Comparison of ENCODE assay signal across 27 mouse cellular contexts in the genomic region with DNA sequence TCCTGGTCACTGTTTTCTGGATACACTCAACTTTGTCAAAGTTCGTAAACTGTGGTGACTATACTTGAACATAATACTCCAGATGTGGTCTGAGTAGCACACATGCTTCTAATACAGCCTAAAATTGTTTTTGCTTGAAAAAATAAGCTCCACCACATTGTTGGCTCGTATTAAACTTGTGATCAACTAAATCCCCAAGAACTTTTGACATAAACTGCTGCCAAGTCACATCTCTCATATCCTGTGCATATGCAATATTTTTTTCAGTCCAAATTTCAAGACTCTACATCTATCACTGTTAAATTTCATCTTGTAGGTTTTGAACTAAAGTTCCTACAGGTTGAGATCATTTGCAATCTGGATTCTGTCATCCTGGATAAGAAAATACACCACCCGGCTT.
DNase-seq lines count a peak whose midpoint lies in the region; ATAC-seq and TF ChIP-seq lines count a peak whose summit lies in the region.
"Had no signal": no experiment of that assay in that cellular context is flagged by ENCODE, and none has a peak within 500 bp of the region (broad histone marks: within the 10 kb centered on the region; RNA-seq: fewer than 3 reads in every experiment).

No protein-coding gene starts in this region.

- H3K4me2 ChIP-seq in embryonic facial prominence, embryonic 11.5 days (ENCODE audit: low read depth, low read length) = no peak overlapping the region
- H3K4me2 ChIP-seq in limb, embryonic 14.5 days (replicated peaks; ENCODE audit: low read depth, low read length, severe bottlenecking) = no peak overlapping the region
- no peak overlapping the region for H3K4me2 ChIP-seq in stomach, embryonic 16.5 days (ENCODE audit: low read depth, low read length)
- no peak overlapping the region for H3K4me2 ChIP-seq in stomach, postnatal 0 days (replicated peaks; ENCODE audit: low read depth)
- H3K4me2 ChIP-seq: embryonic facial prominence, embryonic 12.5 days; embryonic facial prominence, embryonic 15.5 days; forebrain, embryonic 13.5 days; forebrain, embryonic 15.5 days had no signal

- peak; percentile 50 for DNase-seq in embryonic facial prominence, embryonic 11.5 days (ENCODE audit: low spot score)
- no peak for DNase-seq in embryonic facial prominence, embryonic 10.5 days (ENCODE audit: low spot score)
- peak; percentile 79 for DNase-seq in limb, embryonic 14.5 days (ENCODE audit: low spot score)
- no peak for DNase-seq in limb, embryonic 10.5 days (ENCODE audit: low spot score)
- DNase-seq in stomach, postnatal 0 days (ENCODE audit: low spot score) = no peak
- DNase-seq in gastrocnemius, adult 8-10 months (ENCODE audit: low spot score in 2 of 2) = no peak
- DNase-seq: adrenal gland, adult 8-10 months; adrenal gland, postnatal 14 days; adrenal gland, postnatal 36 days; B cell, adult 2 months; cerebellum, adult 11-12 months; cerebellum, adult 2 months; cerebellum, adult 9-10 months; cerebellum, postnatal 10 days; cerebellum, postnatal 25 days; forebrain, postnatal 0 days had no signal

- no peak overlapping the region for H3K27ac ChIP-seq in embryonic facial prominence, embryonic 11.5 days (replicated peaks; ENCODE audit: low read depth, low read length)
- no peak overlapping the region for H3K27ac ChIP-seq in embryonic facial prominence, embryonic 10.5 days (replicated peaks)
- H3K27ac ChIP-seq in limb, embryonic 14.5 days (replicated peaks; ENCODE audit: low read depth, low read length) = peak overlapping the region; percentile 48; the same call in 1 of the 2 replicates
- no peak overlapping the region for H3K27ac ChIP-seq in limb, embryonic 10.5 days
- H3K27ac ChIP-seq in stomach, embryonic 16.5 days (ENCODE audit: low read length) = peak overlapping the region; percentile 44
- no peak overlapping the region for H3K27ac ChIP-seq in stomach, postnatal 0 days (replicated peaks)
- H3K27ac ChIP-seq: embryonic facial prominence, embryonic 12.5 days; embryonic facial prominence, embryonic 15.5 days; forebrain, embryonic 13.5 days; forebrain, embryonic 15.5 days had no signal

- no peak for TF ChIP-seq POLR2A in limb, embryonic 14.5 days (IDR thresholded peaks at IDR 0.05; ENCODE audit: borderline replicate concordance, extremely low read depth, insufficient read depth, insufficient read length)

- no peaks in the 10 kb centered on the region for H3K9me3 ChIP-seq in embryonic facial prominence, embryonic 11.5 days (replicated peaks; ENCODE audit: control insufficient read depth, low read length)
- no peaks in the 10 kb centered on the region for H3K9me3 ChIP-seq in embryonic facial prominence, embryonic 10.5 days
- no peaks in the 10 kb centered on the region for H3K9me3 ChIP-seq in limb, embryonic 14.5 days (ENCODE audit: control insufficient read depth, low read length)
- no peaks in the 10 kb centered on the region for H3K9me3 ChIP-seq in limb, embryonic 10.5 days (replicated peaks)
- H3K9me3 ChIP-seq in stomach, embryonic 16.5 days (replicated peaks; ENCODE audit: control insufficient read depth, low read length) = no peaks in the 10 kb centered on the region
- H3K9me3 ChIP-seq in stomach, postnatal 0 days (ENCODE audit: control insufficient read depth, low read length) = no peaks in the 10 kb centered on the region
- H3K9me3 ChIP-seq: embryonic facial prominence, embryonic 12.5 days; embryonic facial prominence, embryonic 15.5 days; forebrain, embryonic 13.5 days; forebrain, embryonic 15.5 days; G1E had no signal

- H3K4me3 ChIP-seq in embryonic facial prominence, embryonic 11.5 days (ENCODE audit: low read depth, low read length) = no peak overlapping the region
- no peak overlapping the region for H3K4me3 ChIP-seq in embryonic facial prominence, embryonic 10.5 days
- no peak overlapping the region for H3K4me3 ChIP-seq in limb, embryonic 14.5 days (replicated peaks; ENCODE audit: low read length)
- H3K4me3 ChIP-seq in limb, embryonic 10.5 days = no peak overlapping the region
- H3K4me3 ChIP-seq in stomach, embryonic 16.5 days (replicated peaks; ENCODE audit: low read length) = no peak overlapping the region
- H3K4me3 ChIP-seq in stomach, postnatal 0 days (ENCODE audit: low read depth, low read length) = no peak overlapping the region
- H3K4me3 ChIP-seq: embryonic facial prominence, embryonic 12.5 days; embryonic facial prominence, embryonic 15.5 days; erythroblast, embryonic 14.5 days; forebrain, embryonic 13.5 days; forebrain, embryonic 15.5 days had no signal

- H3K9ac ChIP-seq in embryonic facial prominence, embryonic 11.5 days (replicated peaks; ENCODE audit: low read length) = no peak overlapping the region
- H3K9ac ChIP-seq in limb, embryonic 14.5 days (ENCODE audit: low read depth, low read length, severe bottlenecking) = no peak overlapping the region
- no peak overlapping the region for H3K9ac ChIP-seq in stomach, embryonic 16.5 days (ENCODE audit: low read length)
- H3K9ac ChIP-seq in stomach, postnatal 0 days (ENCODE audit: low read length) = no peak overlapping the region
- H3K9ac ChIP-seq: embryonic facial prominence, embryonic 12.5 days; embryonic facial prominence, embryonic 15.5 days; forebrain, embryonic 13.5 days; forebrain, embryonic 15.5 days; forebrain, postnatal 0 days had no signal

- no peaks in the 10 kb centered on the region for H3K4me1 ChIP-seq in embryonic facial prominence, embryonic 11.5 days (ENCODE audit: control insufficient read depth, insufficient read depth, low read length)
- peaks cover 14% of the 10 kb centered on the region for H3K4me1 ChIP-seq in embryonic facial prominence, embryonic 10.5 days
- H3K4me1 ChIP-seq in limb, embryonic 14.5 days (ENCODE audit: control insufficient read depth, insufficient read depth, low read length) = peaks cover 7% of the 10 kb centered on the region
- no peaks in the 10 kb centered on the region for H3K4me1 ChIP-seq in limb, embryonic 10.5 days
- no peaks in the 10 kb centered on the region for H3K4me1 ChIP-seq in stomach, embryonic 16.5 days (ENCODE audit: control insufficient read depth, insufficient read depth, low read length)
- no peaks in the 10 kb centered on the region for H3K4me1 ChIP-seq in stomach, postnatal 0 days (replicated peaks; ENCODE audit: control insufficient read depth, insufficient read depth)
- H3K4me1 ChIP-seq: embryonic facial prominence, embryonic 15.5 days; forebrain, embryonic 13.5 days; forebrain, embryonic 15.5 days had no signal

- H3K27me3 ChIP-seq in embryonic facial prominence, embryonic 11.5 days (ENCODE audit: control insufficient read depth, insufficient read depth, low read length) = no peaks in the 10 kb centered on the region
- peaks cover 22% of the 10 kb centered on the region for H3K27me3 ChIP-seq in embryonic facial prominence, embryonic 10.5 days (replicated peaks; ENCODE audit: low read depth, poor library complexity, severe bottlenecking)
- H3K27me3 ChIP-seq in limb, embryonic 14.5 days (ENCODE audit: control insufficient read depth, insufficient read depth, low read length) = no peaks in the 10 kb centered on the region
- peaks cover 17% of the 10 kb centered on the region; the same call in 1 of the 2 replicates for H3K27me3 ChIP-seq in limb, embryonic 10.5 days (ENCODE audit: low read depth, poor library complexity, severe bottlenecking)
- H3K27me3 ChIP-seq in stomach, embryonic 16.5 days (ENCODE audit: control insufficient read depth, insufficient read depth, low read length) = no peaks in the 10 kb centered on the region
- no peaks in the 10 kb centered on the region for H3K27me3 ChIP-seq in stomach, postnatal 0 days (ENCODE audit: control insufficient read depth, insufficient read depth, low read length)
- H3K27me3 ChIP-seq: CH12.LX; embryonic facial prominence, embryonic 12.5 days; embryonic facial prominence, embryonic 15.5 days; forebrain, embryonic 13.5 days; forebrain, embryonic 15.5 days had no signal

- no peak for ATAC-seq in embryonic facial prominence, embryonic 11.5 days (replicated peaks; ENCODE audit: insufficient number of reproducible peaks, low FRiP score, low TSS enrichment, low read depth)
- peak; percentile 65 for ATAC-seq in limb, embryonic 14.5 days (ENCODE audit: low FRiP score, low read depth)
- no peak for ATAC-seq in stomach, embryonic 16.5 days (ENCODE audit: insufficient read depth, low FRiP score)
- no peak for ATAC-seq in stomach, postnatal 0 days (ENCODE audit: low FRiP score, low TSS enrichment)
- ATAC-seq: activated CD4-positive, CD25-positive, alpha-beta regulatory T cell, adult 4 months; CD4-positive, CD25-positive, alpha-beta regulatory T cell, adult 4 months; forebrain, embryonic 13.5 days; forebrain, embryonic 15.5 days; forebrain, postnatal 0 days; Patski had no signal

- TF ChIP-seq EP300 in stomach, postnatal 0 days (optimal IDR thresholded peaks at IDR 0.05) = no peak

- TF ChIP-seq CTCF in stomach, postnatal 0 days (IDR thresholded peaks at IDR 0.05; ENCODE audit: low read depth) = no peak

- 55% methylated on average over 3 of the region's 3 CpGs for WGBS in embryonic facial prominence, embryonic 11.5 days
- 68% methylated on average over 3 of the region's 3 CpGs for WGBS in embryonic facial prominence, embryonic 10.5 days
- 44% methylated on average over 3 of the region's 3 CpGs for WGBS in limb, embryonic 14.5 days
- 83% methylated on average over 3 of the region's 3 CpGs for WGBS in limb, embryonic 10.5 days
- 49% methylated on average over 3 of the region's 3 CpGs for WGBS in stomach, embryonic 16.5 days
- 47% methylated on average over 3 of the region's 3 CpGs for WGBS in stomach, postnatal 0 days

- H3K36me3 ChIP-seq in embryonic facial prominence, embryonic 11.5 days (replicated peaks; ENCODE audit: control insufficient read depth, insufficient read depth, low read depth, low read length) = no peaks in the 10 kb centered on the region
- peaks cover 3% of the 10 kb centered on the region; the same call in 1 of the 2 replicates for H3K36me3 ChIP-seq in embryonic facial prominence, embryonic 10.5 days (replicated peaks)
- H3K36me3 ChIP-seq in limb, embryonic 14.5 days (ENCODE audit: control insufficient read depth, insufficient read depth, low read length) = no peaks in the 10 kb centered on the region
- peaks cover 36% of the 10 kb centered on the region for H3K36me3 ChIP-seq in limb, embryonic 10.5 days
- no peaks in the 10 kb centered on the region for H3K36me3 ChIP-seq in stomach, embryonic 16.5 days (ENCODE audit: control insufficient read depth, insufficient read depth, low read length)
- no peaks in the 10 kb centered on the region for H3K36me3 ChIP-seq in stomach, postnatal 0 days (ENCODE audit: control insufficient read depth, insufficient read depth, low read length)
- H3K36me3 ChIP-seq: embryonic facial prominence, embryonic 12.5 days; embryonic facial prominence, embryonic 15.5 days; forebrain, embryonic 15.5 days; G1E had no signal

Comparison
In these comparisons a context has a peak if more than half of its experiments do, and no peak if none do; other contexts are left out.
1. DNase-seq: peak in embryonic facial prominence, embryonic 11.5 days (single experiment) and limb, embryonic 14.5 days (single experiment); none in embryonic facial prominence, embryonic 10.5 days (single experiment), limb, embryonic 10.5 days (single experiment), stomach, postnatal 0 days (single experiment) and gastrocnemius, adult 8-10 months (0 of 2).
2. H3K27ac ChIP-seq: peak in limb, embryonic 14.5 days (single experiment) and stomach, embryonic 16.5 days (single experiment); none in embryonic facial prominence, embryonic 11.5 days (single experiment), embryonic facial prominence, embryonic 10.5 days (single experiment), limb, embryonic 10.5 days (single experiment) and stomach, postnatal 0 days (single experiment).